Mouse (Mus musculus): ENCODE results near the gene Blm. TPM values are rescaled to one million over a fixed set of nuclear protein-coding genes. Genes with fewer than 3 reads are reported as not detected.
A peak's percentile ranks its signal among the peaks of the same experiment; 100 is the strongest.

Gene Blm
- polyA plus RNA-seq, 1 experiment from 2014 or later, result 25.9 TPM

DNA sequence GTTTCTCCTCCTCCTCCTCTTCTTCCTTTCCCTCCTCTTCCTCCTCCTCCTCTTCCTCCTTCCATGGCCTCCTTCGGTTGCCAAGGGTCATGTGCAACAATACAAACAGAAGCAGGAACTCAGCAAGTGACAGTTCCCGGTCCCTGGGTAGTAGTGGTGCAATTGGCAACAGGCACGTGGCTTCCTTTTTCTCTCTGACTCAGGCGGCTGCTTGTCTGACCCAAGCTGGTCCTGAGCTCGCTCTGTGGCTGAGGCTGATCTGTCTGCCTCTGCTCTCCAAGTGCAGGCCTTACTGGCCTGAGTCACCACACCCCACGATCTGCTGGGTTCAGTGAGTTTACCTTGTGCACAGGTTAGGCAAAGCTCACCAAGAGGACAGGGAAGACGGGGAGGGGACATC, 108.6 kb downstream of the Blm start:
- Histone ChIP-seq H3K9ac (ENCODE audit: low read depth, low read length) (no peak overlapping the region), H3K4me1 (ENCODE audit: control insufficient read depth, low read depth, low read length) (peaks cover 8% of the 10 kb centered on the region), H3K9me3 (replicated peaks; ENCODE audit: control insufficient read depth, low read length) (no peaks in the 10 kb centered on the region), H3K27me3 (ENCODE audit: control insufficient read depth, insufficient read depth, low read depth, low read length) (no peaks in the 10 kb centered on the region), H3K4me3 (ENCODE audit: low read depth, low read length) (no peak overlapping the region), H3K4me2 (ENCODE audit: low read depth, low read length) (no peak overlapping the region), H3K27ac (ENCODE audit: low read length) (peak overlapping the region; percentile 16), H3K36me3 (ENCODE audit: control insufficient read depth, insufficient read depth) (no peaks in the 10 kb centered on the region)
- peak; percentile 67 for ATAC-seq (ENCODE audit: low read depth)
- 28% methylated on average over 7 of the region's 7 CpGs for WGBS (ENCODE audit: insufficient replicate concordance)

DNA sequence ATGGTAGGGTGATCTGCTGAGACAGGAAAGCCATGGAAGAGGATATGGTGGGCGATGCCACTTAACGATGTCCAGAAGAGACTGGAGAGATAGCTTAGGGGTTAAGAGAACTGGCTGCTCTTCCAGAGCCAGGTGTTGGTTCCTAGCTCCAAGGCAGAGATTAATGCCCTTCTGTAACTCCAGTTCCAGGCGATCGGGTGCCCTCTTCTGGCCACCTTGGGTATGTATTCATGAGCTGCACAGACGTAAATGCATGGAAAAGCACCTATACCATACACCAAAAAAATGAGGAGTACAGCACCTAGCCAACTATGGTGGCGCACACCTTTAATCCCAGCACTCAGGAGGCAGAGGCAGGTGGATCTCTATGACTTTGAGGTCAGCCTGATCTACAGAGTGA, 110.2 kb downstream of the Blm start:
- Histone ChIP-seq H3K9me3 (replicated peaks; ENCODE audit: control insufficient read depth, low read length) (no peaks in the 10 kb centered on the region), H3K4me2 (ENCODE audit: low read depth, low read length) (no peak overlapping the region), H3K36me3 (ENCODE audit: control insufficient read depth, insufficient read depth) (no peaks in the 10 kb centered on the region), H3K9ac (ENCODE audit: low read depth, low read length) (no peak overlapping the region), H3K4me1 (ENCODE audit: control insufficient read depth, low read depth, low read length) (peaks cover 8% of the 10 kb centered on the region), H3K27me3 (ENCODE audit: control insufficient read depth, insufficient read depth, low read depth, low read length) (no peaks in the 10 kb centered on the region), H3K4me3 (ENCODE audit: low read depth, low read length) (no peak overlapping the region), H3K27ac (ENCODE audit: low read length) (no peak overlapping the region)
- WGBS (ENCODE audit: insufficient replicate concordance), result 69% methylated on average over 6 of the region's 6 CpGs
- ATAC-seq (ENCODE audit: low read depth), result no peak

DNA sequence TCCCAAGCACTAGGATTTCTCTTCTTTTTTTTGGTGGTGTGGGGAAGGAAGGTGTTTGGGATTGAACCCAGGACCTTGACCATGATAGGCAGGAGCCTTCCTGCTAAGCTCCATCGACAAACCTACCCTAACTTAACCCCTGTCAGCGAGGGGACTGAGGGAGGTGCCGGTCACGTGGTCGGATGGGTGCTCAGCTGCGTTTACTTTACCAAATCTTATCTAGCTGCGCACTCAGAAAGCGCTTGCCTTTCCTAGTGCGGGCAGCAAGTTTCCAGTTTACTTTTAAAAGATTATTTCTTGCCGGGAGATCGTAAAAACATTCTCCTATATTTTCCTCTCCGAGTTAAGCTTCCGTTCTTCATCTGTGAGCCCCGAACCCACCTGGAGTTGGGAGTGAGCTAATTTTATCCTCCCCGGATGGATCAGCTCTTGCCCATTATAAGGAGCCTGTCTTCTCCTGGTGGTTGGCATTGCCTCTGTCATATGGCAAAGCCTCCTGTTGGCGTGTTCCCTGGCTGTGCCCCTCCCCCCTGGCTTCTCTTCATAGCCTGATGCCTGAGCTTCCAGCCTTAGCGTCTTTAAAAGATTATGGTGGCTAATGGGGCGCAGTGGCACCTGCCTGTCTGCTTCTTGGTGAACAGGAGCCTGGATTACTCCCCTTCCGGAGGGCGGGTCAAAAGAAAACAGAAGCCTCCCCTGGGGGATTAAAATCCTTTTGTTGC, 112.0 kb downstream of the Blm start:
- H3K4me3 ChIP-seq (ENCODE audit: low read depth, low read length), result no peak overlapping the region
- no peaks in the 10 kb centered on the region for H3K36me3 ChIP-seq (ENCODE audit: control insufficient read depth, insufficient read depth)
- no peaks in the 10 kb centered on the region for H3K9me3 ChIP-seq (replicated peaks; ENCODE audit: control insufficient read depth, low read length)
- no peak overlapping the region for H3K27ac ChIP-seq (ENCODE audit: low read length)
- no peak overlapping the region for H3K9ac ChIP-seq (ENCODE audit: low read depth, low read length)
- H3K4me2 ChIP-seq (ENCODE audit: low read depth, low read length), result peak overlapping the region; percentile 9
- H3K27me3 ChIP-seq (ENCODE audit: control insufficient read depth, insufficient read depth, low read depth, low read length), result no peaks in the 10 kb centered on the region
- WGBS (ENCODE audit: insufficient replicate concordance), result 15% methylated on average over 20 of the region's 20 CpGs
- ATAC-seq (ENCODE audit: low read depth), result 0 out of 2 replicates have a peak, but pooled peaks have one; percentile 33
- peaks cover 11% of the 10 kb centered on the region for H3K4me1 ChIP-seq (ENCODE audit: control insufficient read depth, low read depth, low read length)

DNA sequence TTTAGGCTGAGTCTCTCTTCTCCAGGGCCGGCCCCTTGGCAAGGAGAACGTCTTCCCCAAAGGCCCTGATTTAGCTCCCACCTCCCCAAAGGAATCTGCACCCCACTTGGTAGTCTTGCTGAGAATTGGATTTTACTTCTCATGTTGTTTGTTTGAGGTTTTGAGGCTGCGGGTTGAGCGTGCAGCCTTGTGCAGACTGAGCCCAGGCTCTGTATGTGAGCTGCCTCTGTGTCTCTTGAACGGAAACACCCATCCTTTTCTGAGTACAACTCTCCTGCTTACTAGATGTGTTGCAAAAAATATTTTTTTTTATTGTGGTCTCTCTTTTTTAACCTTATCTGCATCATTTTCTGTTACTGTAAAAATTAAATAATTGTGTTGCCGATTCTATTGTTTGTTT, 113.3 kb downstream of the Blm start:
- no peaks in the 10 kb centered on the region for H3K9me3 ChIP-seq (replicated peaks; ENCODE audit: control insufficient read depth, low read length)
- no peak overlapping the region for H3K4me3 ChIP-seq (ENCODE audit: low read depth, low read length)
- 78% methylated on average over 6 of the region's 6 CpGs for WGBS (ENCODE audit: insufficient replicate concordance)
- no peaks in the 10 kb centered on the region for H3K36me3 ChIP-seq (ENCODE audit: control insufficient read depth, insufficient read depth)
- H3K27me3 ChIP-seq (ENCODE audit: control insufficient read depth, insufficient read depth, low read depth, low read length), result no peaks in the 10 kb centered on the region
- no peak for ATAC-seq (ENCODE audit: low read depth)
- H3K4me2 ChIP-seq (ENCODE audit: low read depth, low read length), result no peak overlapping the region
- H3K27ac ChIP-seq (ENCODE audit: low read length), result no peak overlapping the region
- H3K9ac ChIP-seq (ENCODE audit: low read depth, low read length), result no peak overlapping the region
- peaks cover 11% of the 10 kb centered on the region for H3K4me1 ChIP-seq (ENCODE audit: control insufficient read depth, low read depth, low read length)

DNA sequence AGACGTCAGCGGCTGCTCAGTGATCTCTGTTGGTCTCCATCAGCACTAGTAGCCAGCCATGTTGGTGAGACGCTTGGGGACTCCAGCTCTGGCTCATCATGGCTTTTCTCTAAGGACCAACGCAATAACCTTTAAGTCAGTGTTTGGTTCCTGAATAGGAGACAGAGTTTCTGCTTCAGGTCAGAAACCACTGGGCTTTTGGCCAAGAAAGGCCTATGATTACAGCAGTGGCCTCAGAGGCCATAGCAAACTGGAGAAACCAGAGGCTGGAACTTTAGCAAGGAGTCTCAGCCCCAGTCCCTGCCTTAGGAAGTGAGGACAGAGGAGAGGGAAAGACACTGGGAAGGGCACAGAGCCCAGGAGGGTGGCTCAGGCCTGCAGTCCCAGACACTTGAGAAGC, 114.3 kb downstream of the Blm start:
- H3K27me3 ChIP-seq (ENCODE audit: control insufficient read depth, insufficient read depth, low read depth, low read length), result no peaks in the 10 kb centered on the region
- H3K4me2 ChIP-seq (ENCODE audit: low read depth, low read length), result no peak overlapping the region
- no peaks in the 10 kb centered on the region for H3K36me3 ChIP-seq (ENCODE audit: control insufficient read depth, insufficient read depth)
- H3K4me3 ChIP-seq (ENCODE audit: low read depth, low read length), result no peak overlapping the region
- WGBS (ENCODE audit: insufficient replicate concordance), result 66% methylated on average over 4 of the region's 4 CpGs
- peaks cover 11% of the 10 kb centered on the region for H3K4me1 ChIP-seq (ENCODE audit: control insufficient read depth, low read depth, low read length)
- no peak for ATAC-seq (ENCODE audit: low read depth)
- H3K9ac ChIP-seq (ENCODE audit: low read depth, low read length), result no peak overlapping the region
- H3K9me3 ChIP-seq (replicated peaks; ENCODE audit: control insufficient read depth, low read length), result no peaks in the 10 kb centered on the region
- no peak overlapping the region for H3K27ac ChIP-seq (ENCODE audit: low read length)

DNA sequence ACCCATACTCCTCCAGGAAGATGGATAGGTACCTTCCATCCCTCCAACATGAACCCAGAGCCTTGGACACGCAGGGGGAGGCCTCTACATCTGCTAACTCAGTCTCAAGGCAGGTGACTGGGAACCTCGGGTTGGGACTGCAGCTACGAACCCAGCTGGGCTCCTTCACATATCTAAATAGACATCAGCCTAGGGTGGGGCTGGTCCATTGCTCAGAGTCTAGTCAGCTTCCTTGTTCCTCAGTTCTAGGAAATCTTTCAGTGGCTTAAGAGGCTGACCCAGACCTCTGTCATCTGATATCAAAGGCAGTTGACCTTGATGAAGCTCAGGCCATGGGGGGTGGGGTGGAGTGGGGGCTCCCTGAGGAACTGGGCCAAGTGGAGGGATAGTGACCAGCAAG, 115.6 kb downstream of the Blm start:
- Histone ChIP-seq H3K4me3 (ENCODE audit: low read depth, low read length) (no peak overlapping the region), H3K9ac (ENCODE audit: low read depth, low read length) (no peak overlapping the region), H3K4me1 (ENCODE audit: control insufficient read depth, low read depth, low read length) (peaks cover 11% of the 10 kb centered on the region), H3K27me3 (ENCODE audit: control insufficient read depth, insufficient read depth, low read depth, low read length) (no peaks in the 10 kb centered on the region), H3K4me2 (ENCODE audit: low read depth, low read length) (no peak overlapping the region), H3K27ac (ENCODE audit: low read length) (no peak overlapping the region), H3K36me3 (ENCODE audit: control insufficient read depth, insufficient read depth) (no peaks in the 10 kb centered on the region), H3K9me3 (replicated peaks; ENCODE audit: control insufficient read depth, low read length) (no peaks in the 10 kb centered on the region)
- ATAC-seq (ENCODE audit: low read depth), result no peak
- 34% methylated on average over 3 of the region's 3 CpGs for WGBS (ENCODE audit: insufficient replicate concordance)

DNA sequence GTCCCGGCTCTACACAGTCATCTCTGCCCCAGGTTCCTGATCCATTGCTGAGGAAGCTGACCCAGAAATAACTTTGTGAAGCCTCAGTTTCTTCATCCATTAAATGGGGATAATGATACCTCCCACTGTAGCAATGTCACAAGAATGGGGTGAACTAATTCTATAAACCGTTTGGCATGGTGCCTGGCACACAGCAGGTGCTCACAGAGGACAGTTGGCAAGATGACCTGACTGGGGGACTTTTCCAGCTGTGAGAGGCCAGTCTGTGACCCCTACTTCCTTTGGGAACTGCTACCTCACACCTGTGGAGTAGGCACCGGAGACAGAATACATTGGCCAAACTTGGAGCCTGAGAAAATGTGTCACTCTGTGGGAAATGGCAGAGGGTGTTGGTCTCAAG, 116.9 kb downstream of the Blm start:
- 57% methylated on average over 3 of the region's 3 CpGs for whole genome bisulfite sequencing (ENCODE audit: insufficient replicate concordance)
- no peaks in the 10 kb centered on the region for H3K36me3 ChIP-seq (ENCODE audit: control insufficient read depth, insufficient read depth)
- no peaks in the 10 kb centered on the region for H3K27me3 ChIP-seq (ENCODE audit: control insufficient read depth, insufficient read depth, low read depth, low read length)
- no peak overlapping the region for H3K4me2 ChIP-seq (ENCODE audit: low read depth, low read length)
- H3K27ac ChIP-seq (ENCODE audit: low read length), result no peak overlapping the region
- no peak overlapping the region for H3K4me3 ChIP-seq (ENCODE audit: low read depth, low read length)
- H3K9ac ChIP-seq (ENCODE audit: low read depth, low read length), result no peak overlapping the region
- H3K9me3 ChIP-seq (replicated peaks; ENCODE audit: control insufficient read depth, low read length), result no peaks in the 10 kb centered on the region
- ATAC-seq (ENCODE audit: low read depth), result no peak
- H3K4me1 ChIP-seq (ENCODE audit: control insufficient read depth, low read depth, low read length), result peaks cover 9% of the 10 kb centered on the region

DNA sequence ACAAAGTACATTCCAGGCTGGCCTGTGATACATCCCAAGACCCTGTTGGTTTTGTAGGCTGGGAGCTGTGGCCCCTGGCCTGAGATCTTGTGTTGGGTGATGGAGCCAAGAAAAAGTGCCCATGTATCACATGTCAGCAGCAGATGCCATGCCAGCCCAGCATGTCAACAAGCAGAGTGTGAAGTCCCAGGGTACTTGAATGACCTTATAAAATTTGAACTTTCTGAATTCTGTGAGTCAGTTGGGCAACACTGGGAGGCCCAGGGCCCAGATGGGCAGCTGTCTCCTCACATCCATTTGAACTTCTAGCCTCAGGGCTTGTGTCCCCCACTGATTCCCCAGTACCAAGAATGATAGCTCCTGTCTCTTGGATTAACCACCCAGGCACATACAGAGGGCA, 117.3 kb downstream of the Blm start:
- no peak overlapping the region for H3K9ac ChIP-seq (ENCODE audit: low read depth, low read length)
- no peak overlapping the region for H3K4me3 ChIP-seq (ENCODE audit: low read depth, low read length)
- no peaks in the 10 kb centered on the region for H3K36me3 ChIP-seq (ENCODE audit: control insufficient read depth, insufficient read depth)
- H3K27me3 ChIP-seq (ENCODE audit: control insufficient read depth, insufficient read depth, low read depth, low read length), result no peaks in the 10 kb centered on the region
- ATAC-seq (ENCODE audit: low read depth), result no peak
- H3K27ac ChIP-seq (ENCODE audit: low read length), result no peak overlapping the region
- no peak overlapping the region for H3K4me2 ChIP-seq (ENCODE audit: low read depth, low read length)
- H3K9me3 ChIP-seq (replicated peaks; ENCODE audit: control insufficient read depth, low read length), result no peaks in the 10 kb centered on the region
- peaks cover 5% of the 10 kb centered on the region for H3K4me1 ChIP-seq (ENCODE audit: control insufficient read depth, low read depth, low read length)

DNA sequence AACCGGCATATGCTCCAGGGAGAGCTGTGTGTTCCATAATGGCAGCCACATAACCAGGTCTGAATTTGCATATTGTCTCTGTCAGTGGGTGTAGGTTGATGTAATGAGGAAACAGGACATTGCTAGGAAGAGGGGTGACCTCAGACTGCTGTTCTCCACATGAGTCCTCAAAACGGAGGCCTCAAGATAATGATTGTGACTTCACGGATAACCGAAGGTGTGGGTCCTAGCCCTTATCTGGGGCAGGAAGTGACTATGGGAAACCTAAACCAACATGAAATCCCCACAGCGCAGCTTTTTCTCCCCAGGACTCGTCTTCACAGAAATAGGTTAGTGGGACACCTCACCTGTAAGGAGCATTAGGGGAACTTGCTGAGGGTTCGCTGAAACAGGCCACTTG, 118.0 kb downstream of the Blm start:
- 33% methylated on average over 7 of the region's 7 CpGs for WGBS (ENCODE audit: insufficient replicate concordance)
- H3K27ac ChIP-seq (ENCODE audit: low read length), result no peak overlapping the region
- ATAC-seq (ENCODE audit: low read depth), result no peak

More for the DNA sequence above, 118.0 kb downstream of the Blm start:
- H3K4me3 ChIP-seq (ENCODE audit: low read depth, low read length), result no peak overlapping the region
- H3K36me3 ChIP-seq (ENCODE audit: control insufficient read depth, insufficient read depth), result no peaks in the 10 kb centered on the region
- no peaks in the 10 kb centered on the region for H3K27me3 ChIP-seq (ENCODE audit: control insufficient read depth, insufficient read depth, low read depth, low read length)
- peaks cover 4% of the 10 kb centered on the region for H3K4me1 ChIP-seq (ENCODE audit: control insufficient read depth, low read depth, low read length)
- no peak overlapping the region for H3K4me2 ChIP-seq (ENCODE audit: low read depth, low read length)
- no peak overlapping the region for H3K9ac ChIP-seq (ENCODE audit: low read depth, low read length)
- H3K9me3 ChIP-seq (replicated peaks; ENCODE audit: control insufficient read depth, low read length), result no peaks in the 10 kb centered on the region
